Mouse (Mus musculus) testis, adult 2 months (tissue): ENCODE measurements around the gene Cpne8. TPM values are rescaled to one million over a fixed set of nuclear protein-coding genes. Genes with fewer than 3 reads are reported as not detected.
A peak's percentile ranks its signal among the peaks of the same experiment; 100 is the strongest.
"Not testable (repeated sequence)": the region's sequence is repeated elsewhere in the genome, so short reads cannot be mapped to it uniquely, and the experiment has no call there.

Experiments used
- H3K27ac ChIP-seq: fragments of 200-500 bp; 2 replicates; pipeline ENCODE4 v1.5.1; 2012; ENCODE audit warnings: low read depth, low read length; ENCODE audit not compliant: control insufficient read depth, insufficient read depth
- H3K27me3 ChIP-seq: fragments of 200-500 bp; 2 replicates; pipeline ENCODE4 v1.6.1; 2012; ENCODE audit warnings: mild to moderate bottlenecking, low read length, moderate library complexity; ENCODE audit not compliant: control insufficient read depth, insufficient read depth
- H3K36me3 ChIP-seq: fragments of 200-500 bp; 2 replicates; pipeline ENCODE4 v1.6.1; 2012; ENCODE audit warnings: mild to moderate bottlenecking, low read length; ENCODE audit not compliant: control insufficient read depth, insufficient read depth
- H3K4me1 ChIP-seq: fragments of 200-500 bp; 2 replicates; pipeline ENCODE4 v1.6.1; 2012; ENCODE audit warnings: low read length; ENCODE audit not compliant: control insufficient read depth, insufficient read depth
- H3K4me3 ChIP-seq: fragments of 200-500 bp; 2 replicates; pipeline ENCODE4 v1.5.1; 2012; ENCODE audit warnings: low read depth, mild to moderate bottlenecking, low read length, moderate library complexity, mixed read lengths; ENCODE audit not compliant: control insufficient read depth
- CTCF ChIP-seq: fragments of 200-500 bp; IDR thresholded peaks from 2 replicates; pipeline ENCODE4 v1.5.1; 2012; ENCODE audit warnings: low read depth, mild to moderate bottlenecking, inconsistent platforms, low read length, moderate library complexity; ENCODE audit not compliant: control insufficient read depth, insufficient read depth, insufficient replicate concordance
- POLR2A ChIP-seq: fragments of 200-500 bp; IDR thresholded peaks from 2 replicates; pipeline ENCODE4 v1.6.1; 2012; ENCODE audit warnings: low read depth, mild to moderate bottlenecking, inconsistent platforms, low read length, moderate library complexity; ENCODE audit not compliant: control insufficient read depth
- polyA plus RNA-seq: library from polyadenylated mRNA; depleted of rRNA; stranded (reverse); fragments of >200 nt; gene quantifications from 2 replicates; pipeline ENCODE4 v1.2.3, GENCODE M21; 2012

The Cpne8 gene
- polyA plus RNA-seq, 1 experiment, result 3.6 TPM

GRCm38 (mm10) chr15:90536311-90537202 lies 142.7 kb downstream of the Cpne8 start:
- Histone ChIP-seq H3K36me3 (no peaks in the 10 kb centered on the region), H3K4me3 (no peak overlapping the region), H3K4me1 (no peaks in the 10 kb centered on the region), H3K27me3 (no peaks in the 10 kb centered on the region), H3K27ac (no peak overlapping the region)
- TF ChIP-seq POLR2A (no peak), CTCF (no peak)

GRCm38 (mm10) chr15:90535730-90536129 lies 143.5 kb downstream of the Cpne8 start:
- no peaks in the 10 kb centered on the region for H3K36me3 ChIP-seq
- H3K27ac ChIP-seq, result no peak overlapping the region
- H3K4me3 ChIP-seq, result no peak overlapping the region
- no peaks in the 10 kb centered on the region for H3K4me1 ChIP-seq
- no peaks in the 10 kb centered on the region for H3K27me3 ChIP-seq
- no peak for TF ChIP-seq CTCF
- no peak for TF ChIP-seq POLR2A

GRCm38 (mm10) chr15:90512769-90513168 lies 166.5 kb downstream of the Cpne8 start:
- Histone ChIP-seq H3K27ac (no peak overlapping the region), H3K27me3 (no peaks in the 10 kb centered on the region), H3K4me3 (no peak overlapping the region), H3K4me1 (no peaks in the 10 kb centered on the region), H3K36me3 (no peaks in the 10 kb centered on the region)
- TF ChIP-seq CTCF, result no peak
- no peak for TF ChIP-seq POLR2A

GRCm38 (mm10) chr15:90497080-90497479 lies 182.2 kb downstream of the Cpne8 start:
- Histone ChIP-seq H3K27me3 (no peaks in the 10 kb centered on the region), H3K36me3 (no peaks in the 10 kb centered on the region), H3K4me1 (no peaks in the 10 kb centered on the region), H3K27ac (no peak overlapping the region), H3K4me3 (no peak overlapping the region)
- TF ChIP-seq CTCF, result no peak
- TF ChIP-seq POLR2A, result no peak

- H3K27me3 ChIP-seq, result no peaks in the 10 kb centered on the region
- H3K4me3 ChIP-seq, result no peak overlapping the region
- no peak overlapping the region for H3K27ac ChIP-seq
- H3K36me3 ChIP-seq, result no peaks in the 10 kb centered on the region
- TF ChIP-seq POLR2A (no peak), CTCF (0 out of 2 replicates have a peak, but pooled peaks have one; percentile 12)
- H3K4me1 ChIP-seq, result peaks cover 2% of the 10 kb centered on the region; the same call in 1 of the 2 replicates
Observed at GRCm38 (mm10) chr15:90491558-90491957, 187.7 kb downstream of the Cpne8 start.

GRCm38 (mm10) chr15:90490186-90490585 lies 189.0 kb downstream of the Cpne8 start:
- H3K4me3 ChIP-seq, result no peak overlapping the region
- H3K4me1 ChIP-seq, result peaks cover 2% of the 10 kb centered on the region; the same call in 1 of the 2 replicates
- H3K27ac ChIP-seq, result no peak overlapping the region
- H3K27me3 ChIP-seq, result no peaks in the 10 kb centered on the region
- H3K36me3 ChIP-seq, result no peaks in the 10 kb centered on the region
- no peak for TF ChIP-seq CTCF
- TF ChIP-seq POLR2A, result no peak

GRCm38 (mm10) chr15:90470561-90470960 lies 208.7 kb downstream of the Cpne8 start:
- H3K4me1 ChIP-seq, H3K36me3 ChIP-seq, H3K4me3 ChIP-seq, H3K27ac ChIP-seq, H3K27me3 ChIP-seq: not testable (repeated sequence)
